8 mouse cellular contexts compared by ENCODE assay signal in the genomic region with DNA sequence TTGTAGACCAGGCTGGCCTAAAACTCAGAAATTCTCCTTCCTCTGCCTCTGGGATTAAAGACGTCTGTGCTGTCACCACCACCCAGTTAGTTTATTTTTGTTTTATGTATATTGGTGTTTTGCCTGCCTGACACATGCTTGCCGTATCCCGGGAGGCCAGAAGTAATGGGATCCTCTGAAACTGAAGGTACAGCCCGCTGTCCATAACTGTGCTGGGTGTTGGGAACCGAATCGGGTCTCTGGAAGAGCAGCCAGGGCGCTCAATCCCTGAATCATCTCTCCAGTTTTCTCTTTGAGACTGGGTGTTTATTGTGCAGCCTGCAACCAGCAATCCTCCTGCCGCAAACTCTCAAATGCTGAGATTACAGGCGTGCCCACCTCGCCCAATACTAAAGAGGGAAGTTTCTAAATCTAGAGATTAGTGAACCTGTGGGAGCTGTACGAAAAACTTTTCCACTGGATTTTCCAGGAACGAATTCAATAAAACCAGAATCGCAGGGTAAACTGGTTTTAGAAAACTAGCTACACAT. TPM values are rescaled to one million over a fixed set of nuclear protein-coding genes. Genes with fewer than 3 reads are reported as not detected.
DNase-seq lines count a peak whose midpoint lies in the region; ATAC-seq and TF ChIP-seq lines count a peak whose summit lies in the region.

No protein-coding gene starts in this region.

- H3K4me2 ChIP-seq in embryonic facial prominence, embryonic 13.5 days, result peak overlapping the region; percentile 71
- peak overlapping the region; percentile 67 for H3K4me2 ChIP-seq in limb, embryonic 15.5 days

- H3K36me3 ChIP-seq in embryonic facial prominence, embryonic 13.5 days, result peaks cover 3% of the 10 kb centered on the region; the same call in 1 of the 2 replicates
- no peaks in the 10 kb centered on the region for H3K36me3 ChIP-seq in limb, embryonic 15.5 days

- no peaks in the 10 kb centered on the region for H3K4me1 ChIP-seq in cerebellum, adult 2 months (ENCODE audit: control insufficient read depth, insufficient read depth, low read length)
- peaks cover 12% of the 10 kb centered on the region for H3K4me1 ChIP-seq in embryonic facial prominence, embryonic 13.5 days
- H3K4me1 ChIP-seq in limb, embryonic 15.5 days, result peaks cover 23% of the 10 kb centered on the region
- peaks cover 6% of the 10 kb centered on the region; the same call in 1 of the 2 replicates for H3K4me1 ChIP-seq in olfactory bulb, adult 2 months (ENCODE audit: control insufficient read depth, insufficient read depth, low read length)

- ATAC-seq in cerebellum, adult (ENCODE audit: insufficient number of reproducible peaks, low FRiP score, low TSS enrichment), result no peak
- no peak for ATAC-seq in embryonic facial prominence, embryonic 13.5 days (ENCODE audit: insufficient number of reproducible peaks, insufficient read depth, low FRiP score, low TSS enrichment, low read depth)
- no peak for ATAC-seq in limb, embryonic 15.5 days (ENCODE audit: insufficient number of reproducible peaks, low FRiP score, low TSS enrichment, low read depth)

- no peak for TF ChIP-seq CTCF in cerebellum, adult 2 months (IDR thresholded peaks at IDR 0.05; ENCODE audit: borderline replicate concordance, insufficient read depth, low read depth, low read length)
- no peak for TF ChIP-seq CTCF in olfactory bulb, adult 2 months (IDR thresholded peaks at IDR 0.05; ENCODE audit: insufficient read depth, low read depth, low read length)

- peak overlapping the region; percentile 49 for H3K27ac ChIP-seq in cerebellum, adult 2 months (ENCODE audit: insufficient read depth, low read length)
- H3K27ac ChIP-seq in embryonic facial prominence, embryonic 13.5 days, result peak overlapping the region; percentile 100
- H3K27ac ChIP-seq in limb, embryonic 15.5 days, result peak overlapping the region; percentile 100
- peak overlapping the region; percentile 71 for H3K27ac ChIP-seq in olfactory bulb, adult 2 months (ENCODE audit: insufficient read depth, low read depth, low read length)

- no peaks in the 10 kb centered on the region for H3K9me3 ChIP-seq in embryonic facial prominence, embryonic 13.5 days
- H3K9me3 ChIP-seq in limb, embryonic 15.5 days, result no peaks in the 10 kb centered on the region

- DNase-seq in cerebellum, adult 2 months, result peak; percentile 57 to 61
- peak; percentile 48 for DNase-seq in 3134 (ENCODE audit: extremely low read depth, insufficient read length, low spot score)
- DNase-seq in heart, postnatal 4 days, result peak; percentile 25
- no peak for DNase-seq in testis, postnatal 10 days (ENCODE audit: low spot score)

- H3K9ac ChIP-seq in embryonic facial prominence, embryonic 13.5 days, result peak overlapping the region; percentile 86
- H3K9ac ChIP-seq in limb, embryonic 15.5 days, result peak overlapping the region; percentile 51

- no peak for TF ChIP-seq POLR2A in cerebellum, adult 2 months (IDR thresholded peaks at IDR 0.05; ENCODE audit: borderline replicate concordance, insufficient read depth, low read length)
- no peak for TF ChIP-seq POLR2A in olfactory bulb, adult 2 months (IDR thresholded peaks at IDR 0.05; ENCODE audit: insufficient read depth, low read depth, low read length)

- 1% methylated on average over 13 of the region's 13 CpGs for WGBS in cerebellum, adult 2 months
- 3% methylated on average over 13 of the region's 13 CpGs for WGBS in embryonic facial prominence, embryonic 13.5 days
- 1% methylated on average over 13 of the region's 13 CpGs for WGBS in limb, embryonic 15.5 days
- 1% methylated on average over 13 of the region's 13 CpGs for WGBS in olfactory bulb, adult 2 months

- no peaks in the 10 kb centered on the region for H3K27me3 ChIP-seq in cerebellum, adult 2 months (ENCODE audit: control insufficient read depth, insufficient read depth, low read length)
- no peaks in the 10 kb centered on the region for H3K27me3 ChIP-seq in embryonic facial prominence, embryonic 13.5 days
- H3K27me3 ChIP-seq in limb, embryonic 15.5 days, result no peaks in the 10 kb centered on the region

- H3K4me3 ChIP-seq in cerebellum, adult 2 months (replicated peaks; ENCODE audit: insufficient read depth, low read depth, low read length), result peak overlapping the region; percentile 80
- peak overlapping the region; percentile 65 for H3K4me3 ChIP-seq in embryonic facial prominence, embryonic 13.5 days
- peak overlapping the region; percentile 60 for H3K4me3 ChIP-seq in limb, embryonic 15.5 days
- peak overlapping the region; percentile 44 for H3K4me3 ChIP-seq in olfactory bulb, adult 2 months (ENCODE audit: insufficient read depth, low read depth, low read length)

RNA-seq across cellular contexts. Expression of a gene that starts 0.4 kb away (rescaled TPM):
- polyA plus RNA-seq in cerebellum, adult 2 months (2012; rRNA removed), result 12.3 and 13.1 TPM in 2 replicates
- 25.9 and 28.3 TPM in 2 replicates for polyA plus RNA-seq in embryonic facial prominence, embryonic 13.5 days (2015; fragmentation: Nextera tagmentation; extraction: Ambion mirVana)
- total RNA-seq in heart, postnatal 4 days (2021), result 10 to 100 TPM; 19.3 to 23.5 TPM
- 23.6 and 25.1 TPM in 2 replicates for polyA plus RNA-seq in limb, embryonic 15.5 days (2015; fragmentation: Nextera tagmentation; extraction: Ambion mirVana)
- polyA plus RNA-seq in olfactory bulb, adult 2 months (2012; ENCODE audit: insufficient read depth, insufficient read length, low replicate concordance, missing spikeins), result not detected in 2 replicates

RNA-seq across cellular contexts. Expression of a gene that starts 4.3 kb away (rescaled TPM):
- polyA plus RNA-seq in cerebellum, adult 2 months (2012; rRNA removed), result 18.1 and 18.4 TPM in 2 replicates
- polyA plus RNA-seq in embryonic facial prominence, embryonic 13.5 days (2015; fragmentation: Nextera tagmentation; extraction: Ambion mirVana), result 39.8 and 40.1 TPM in 2 replicates
- total RNA-seq in heart, postnatal 4 days (2021), result 10 to 100 TPM in 1 of 2 experiments, 1 to 10 TPM in 1; 8.3 to 10.9 TPM
- 33.6 and 36.1 TPM in 2 replicates for polyA plus RNA-seq in limb, embryonic 15.5 days (2015; fragmentation: Nextera tagmentation; extraction: Ambion mirVana)
- not detected in 2 replicates for polyA plus RNA-seq in olfactory bulb, adult 2 months (2012; ENCODE audit: insufficient read depth, insufficient read length, low replicate concordance, missing spikeins)

RNA-seq across cellular contexts. Expression of a gene that starts 42.8 kb away (rescaled TPM):
- polyA plus RNA-seq in cerebellum, adult 2 months (2012; rRNA removed), result 59.1 and 61.6 TPM in 2 replicates
- polyA plus RNA-seq in embryonic facial prominence, embryonic 13.5 days (2015; fragmentation: Nextera tagmentation; extraction: Ambion mirVana), result 43.4 and 45.5 TPM in 2 replicates
- 100 to 1,000 TPM; 130 to 132 TPM for total RNA-seq in heart, postnatal 4 days (2021)
- polyA plus RNA-seq in limb, embryonic 15.5 days (2015; fragmentation: Nextera tagmentation; extraction: Ambion mirVana), result 56.3 and 64.5 TPM in 2 replicates
- 371 TPM in 1 of 2 replicates, not detected in the other for polyA plus RNA-seq in olfactory bulb, adult 2 months (2012; ENCODE audit: insufficient read depth, insufficient read length, low replicate concordance, missing spikeins)

RNA-seq across cellular contexts. Expression of a gene that starts 48.7 kb away (rescaled TPM):
- 20.2 and 22.7 TPM in 2 replicates for polyA plus RNA-seq in cerebellum, adult 2 months (2012; rRNA removed)
- 23.3 and 24.5 TPM in 2 replicates for polyA plus RNA-seq in embryonic facial prominence, embryonic 13.5 days (2015; fragmentation: Nextera tagmentation; extraction: Ambion mirVana)
- 10 to 100 TPM; 50.3 to 53.6 TPM for total RNA-seq in heart, postnatal 4 days (2021)
- 23.7 and 25.2 TPM in 2 replicates for polyA plus RNA-seq in limb, embryonic 15.5 days (2015; fragmentation: Nextera tagmentation; extraction: Ambion mirVana)
- polyA plus RNA-seq in olfactory bulb, adult 2 months (2012; ENCODE audit: insufficient read depth, insufficient read length, low replicate concordance, missing spikeins), result not detected in 2 replicates

RNA-seq across cellular contexts. Expression of a gene that starts 56.7 kb away (rescaled TPM):
- polyA plus RNA-seq in cerebellum, adult 2 months (2012; rRNA removed), result 48.3 and 50.3 TPM in 2 replicates
- polyA plus RNA-seq in embryonic facial prominence, embryonic 13.5 days (2015; fragmentation: Nextera tagmentation; extraction: Ambion mirVana), result 93.7 and 97.7 TPM in 2 replicates
- 10 to 100 TPM; 72.7 to 76.8 TPM for total RNA-seq in heart, postnatal 4 days (2021)
- polyA plus RNA-seq in limb, embryonic 15.5 days (2015; fragmentation: Nextera tagmentation; extraction: Ambion mirVana), result 70.7 and 71.9 TPM in 2 replicates
- polyA plus RNA-seq in olfactory bulb, adult 2 months (2012; ENCODE audit: insufficient read depth, insufficient read length, low replicate concordance, missing spikeins), result 263 and 488 TPM in 2 replicates

Comparison
In these comparisons a context has a peak if more than half of its experiments do, and no peak if none do; other contexts are left out.
1. H3K27ac ChIP-seq: peak in every context shown above with its lines; median percentile 100 in embryonic facial prominence, embryonic 13.5 days; 100 in limb, embryonic 15.5 days; 71 in olfactory bulb, adult 2 months; 49 in cerebellum, adult 2 months.
2. RNA of a gene that starts 0.4 kb away (polyA plus RNA-seq): 25.9 to 28.3 TPM in embryonic facial prominence, embryonic 13.5 days, 23.6 to 25.1 TPM in limb, embryonic 15.5 days and 12.3 to 13.1 TPM in cerebellum, adult 2 months; not detected in olfactory bulb, adult 2 months; every median in the first group is over 10 times any median in the second.
3. RNA of a gene that starts 4.3 kb away (polyA plus RNA-seq): 39.8 to 40.1 TPM in embryonic facial prominence, embryonic 13.5 days, 33.6 to 36.1 TPM in limb, embryonic 15.5 days and 18.1 to 18.4 TPM in cerebellum, adult 2 months; not detected in olfactory bulb, adult 2 months; every median in the first group is over 10 times any median in the second.
4. Peak in every context shown above with its lines, with median percentiles within 50 percentile points of each other: H3K4me3 ChIP-seq.